Mouse (Mus musculus) spleen, postnatal 14 days (tissue): ENCODE results near the gene Olfr1301.

Experiments
- DNase-seq, 2 experiments: peaks; one replicate each; pipeline ENCODE4 v3.0.0; 2021 to 2022; ENCODE audit warnings: low spot score in 2 of 2

Gene Olfr1301

GRCm38 (mm10) chr2:111750706-111751105 lies at the start of gene Olfr1301:
Gene Olfr1301, plus strand, starts transcription at chr2:111751006.
- DNase-seq = no peak

- DNase-seq = no peak
These were observed 24.1 kb upstream of the Olfr1301 start for GRCm38 (mm10) chr2:111726739-111727138.

GRCm38 (mm10) chr2:111777129-111777528 lies 26.3 kb downstream of the Olfr1301 start, which contains the start of gene Olfr1302:
Gene Olfr1302, plus strand, starts transcription at chr2:111777429.
- DNase-seq = no peak
